Mouse (Mus musculus): ENCODE measurements around the gene Aip.

- TF ChIP-seq GATA1 (IDR thresholded peaks at IDR 0.05; ENCODE audit: low read length): no peak
- no peak for TF ChIP-seq TAL1 (IDR thresholded peaks at IDR 0.05; ENCODE audit: low read length)
Observed at GRCm38 (mm10) chr19:4131768-4132167, 6.1 kb upstream of the Aip start.

Measured in erythroblast, embryonic 14.5 days (primary cell).